Mouse (Mus musculus) megakaryocyte, embryonic 14.5 days (primary cell): ENCODE results near the gene Tbce.

ENCODE experiments used
- FLI1 ChIP-seq: IDR thresholded peaks from 2 replicates; pipeline ENCODE4 v1.6.1; 2012; ENCODE audit warnings: low read length, inconsistent platforms, mixed read lengths
- GATA1 ChIP-seq: IDR thresholded peaks from 3 replicates; pipeline ENCODE4 v1.6.1; 2012; ENCODE audit warnings: mixed read lengths, low read length, inconsistent platforms, borderline replicate concordance

GRCm38 (mm10) chr13:13954931-13955330, 84.5 kb downstream of the Tbce start:
- TF ChIP-seq GATA1 (no peak), FLI1 (no peak)
